Mouse (Mus musculus) ovary, adult 10 weeks (tissue): ENCODE data around the gene Strap. TPM values are rescaled to one million over a fixed set of nuclear protein-coding genes. Genes with fewer than 3 reads are reported as not detected.

ENCODE experiments used
- polyA plus RNA-seq: library from polyadenylated mRNA; stranded (reverse); fragments of 350-450 nt; fragmentation: Illumina TruSeq; extraction: RNeasy Lipid Tissue Mini Kit (QIAGEN cat#74804); gene quantifications from one replicate; pipeline ENCODE4 v1.2.3, GENCODE M21; 2014

Gene Strap
- 264 TPM for polyA plus RNA-seq

GRCm38 (mm10) chr6:137734846-137735609 is at the start of gene Strap:
Gene Strap, plus strand, starts transcription at chr6:137735078.

GRCm38 (mm10) chr6:137754056-137754856 is 19.4 kb downstream of the Strap start, which contains the start of gene Dera:
Gene Dera, plus strand, starts transcription at chr6:137754546.

Other genes starting within 250 kb of the Strap start
- gene Eps8, start 80.2 kb upstream of the Strap start, polyA plus RNA-seq = 44.2 TPM
- 34.7 TPM for gene Dera, start 19.5 kb downstream of the Strap start, polyA plus RNA-seq